Mouse (Mus musculus) intestine, embryonic 14.5 days (tissue): ENCODE measurements around the gene Eln. TPM values are rescaled to one million over a fixed set of nuclear protein-coding genes. Genes with fewer than 3 reads are reported as not detected.
A peak's percentile ranks its signal among the peaks of the same experiment; 100 is the strongest.

ENCODE experiments used
- ATAC-seq: fragments of 200-750 bp; cut with Nextera tagmentation; replicated peaks from 2 replicates; pipeline ENCODE4 v1.8.0; 2017; ENCODE audit warnings: low read depth, moderate number of reproducible peaks, moderate TSS enrichment, moderate library complexity; ENCODE audit not compliant: low FRiP score, low TSS enrichment
- DNase-seq: peaks from one replicate; pipeline ENCODE4 v3.0.0-alpha.2; 2018; ENCODE audit warnings: low spot score
- H3K27ac ChIP-seq: fragments of 300-500 bp; sonication (generic); 2 replicates; pipeline ENCODE4 v1.5.1; 2014; ENCODE audit warnings: low read depth, mild to moderate bottlenecking, control low read depth
- H3K27me3 ChIP-seq: fragments of 300-500 bp; sonication (generic); replicated peaks from 2 replicates; pipeline ENCODE4 v1.6.1; 2014; ENCODE audit warnings: low read length, control low read depth; ENCODE audit not compliant: control insufficient read depth, insufficient read depth
- H3K36me3 ChIP-seq: fragments of 300-500 bp; sonication (generic); 2 replicates; pipeline ENCODE4 v1.6.1; 2014; ENCODE audit warnings: low read length, control low read depth; ENCODE audit not compliant: control insufficient read depth, insufficient read depth
- H3K4me1 ChIP-seq: fragments of 300-500 bp; sonication (generic); replicated peaks from 2 replicates; pipeline ENCODE4 v1.6.1; 2014; ENCODE audit warnings: low read length, control low read depth, mixed read lengths; ENCODE audit not compliant: control insufficient read depth, insufficient read depth
- H3K4me2 ChIP-seq: fragments of 300-500 bp; sonication (generic); 2 replicates; pipeline ENCODE4 v1.6.1; 2014; ENCODE audit warnings: low read length
- H3K4me3 ChIP-seq: fragments of 300-500 bp; sonication (generic); 2 replicates; pipeline ENCODE4 v1.5.1; 2014; ENCODE audit warnings: low read depth, low read length, control low read depth, mixed read lengths
- H3K9ac ChIP-seq: fragments of 300-500 bp; sonication (generic); 2 replicates; pipeline ENCODE4 v1.6.1; 2014; ENCODE audit warnings: mild to moderate bottlenecking, low read length
- H3K9me3 ChIP-seq: fragments of 300-500 bp; sonication (generic); 2 replicates; pipeline ENCODE4 v1.6.1; 2016; ENCODE audit warnings: low read length, control low read depth; ENCODE audit not compliant: control insufficient read depth
- WGBS: fragments of 180-500 bp; shearing (Covaris S2); extraction: QIAGEN DNeasy Blood & Tissue Kit; methylation state at CpG from one replicate; pipeline ENCODE4 v1.1.7; 2014; 5-methylcytosine and 5-hydroxymethylcytosine counted together
- polyA plus RNA-seq: library from polyadenylated mRNA; unstranded; fragments of >200 nt; fragmentation: Nextera tagmentation; extraction: Ambion mirVana; gene quantifications from 2 replicates; pipeline ENCODE4 v1.2.1, GENCODE M21; 2014

The Eln gene
- polyA plus RNA-seq, 1 experiment from 2014 or later, result 31.4 TPM

DNA sequence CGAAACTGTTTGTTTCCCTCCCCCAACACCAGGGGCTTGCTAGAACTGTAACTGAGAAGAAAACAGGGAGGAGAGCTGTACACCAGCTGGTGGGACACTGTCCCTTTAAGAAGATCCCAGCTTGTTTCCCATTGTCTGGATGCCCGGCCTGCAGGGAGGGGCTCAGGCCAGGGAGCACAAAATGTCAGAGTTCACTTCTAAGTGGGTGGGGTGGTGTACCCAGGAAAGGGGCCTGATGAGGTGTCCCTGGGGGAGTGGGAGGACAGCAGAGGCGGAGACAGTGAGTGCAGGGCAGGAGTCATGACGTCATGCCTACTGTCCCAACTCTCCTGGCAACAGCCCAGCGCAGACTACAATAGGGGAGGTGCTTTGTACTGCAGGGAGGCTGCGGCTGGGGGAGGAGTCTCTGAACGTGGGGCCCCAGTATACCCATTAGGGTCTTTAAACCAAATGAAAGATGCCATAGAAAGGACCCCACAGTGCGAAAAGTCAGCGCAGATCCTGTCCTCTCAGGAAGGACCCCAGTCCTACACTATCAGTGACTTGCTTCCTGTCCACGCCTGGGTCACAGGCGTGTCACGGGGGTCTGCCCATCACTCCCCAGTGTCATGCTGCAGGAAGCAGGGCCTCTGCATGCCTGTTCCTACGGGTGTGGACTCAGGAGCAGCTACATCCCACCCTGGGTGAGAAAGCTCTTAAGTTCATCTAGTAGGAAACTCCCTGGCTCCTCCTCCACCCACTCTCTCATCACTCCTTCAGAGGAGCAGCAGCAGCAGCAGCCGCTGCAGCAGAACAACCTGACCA lies 71.0 kb downstream of the Eln start:
- ATAC-seq, result peak; percentile 89
- Histone ChIP-seq H3K27me3 (no peaks in the 10 kb centered on the region), H3K9ac (peak overlapping the region; percentile 41), H3K4me3 (peak overlapping the region; percentile 38), H3K9me3 (no peaks in the 10 kb centered on the region), H3K4me2 (peak overlapping the region; percentile 79), H3K27ac (peak overlapping the region; percentile 88), H3K36me3 (0 out of 2 replicates have a peak, but pooled peaks cover 6% of the 10 kb centered on the region), H3K4me1 (peaks cover 40% of the 10 kb centered on the region)
- WGBS, result 1% methylated on average over 14 of the region's 14 CpGs
- peak; percentile 89 for DNase-seq

DNA sequence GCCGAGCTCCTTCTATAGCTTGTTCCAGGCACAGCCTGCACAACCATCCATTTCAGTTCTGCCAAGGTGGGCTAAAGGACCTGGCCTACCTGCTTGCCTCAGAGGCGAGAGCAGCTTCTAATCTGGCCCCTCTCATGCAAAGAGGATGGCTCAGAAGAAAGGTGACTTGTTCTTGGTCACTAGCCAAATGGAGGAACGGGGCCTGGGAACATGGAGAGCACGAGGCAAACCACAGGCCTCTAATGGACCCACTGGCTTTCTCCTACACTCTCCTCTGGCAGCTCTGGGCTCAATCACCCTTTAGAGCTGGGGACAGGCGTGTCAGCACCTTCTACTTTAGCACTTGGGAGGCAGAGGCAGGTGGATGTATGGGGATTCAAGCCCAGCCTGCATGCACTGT lies 72.1 kb downstream of the Eln start:
- Histone ChIP-seq H3K27ac (no peak overlapping the region), H3K9ac (no peak overlapping the region), H3K27me3 (no peaks in the 10 kb centered on the region), H3K4me3 (no peak overlapping the region), H3K9me3 (no peaks in the 10 kb centered on the region), H3K36me3 (0 out of 2 replicates have a peak, but pooled peaks cover 6% of the 10 kb centered on the region), H3K4me1 (peaks cover 30% of the 10 kb centered on the region), H3K4me2 (no peak overlapping the region)
- DNase-seq (no peak), ATAC-seq (no peak)
- WGBS, result 70% methylated on average over 5 of the region's 5 CpGs

DNA sequence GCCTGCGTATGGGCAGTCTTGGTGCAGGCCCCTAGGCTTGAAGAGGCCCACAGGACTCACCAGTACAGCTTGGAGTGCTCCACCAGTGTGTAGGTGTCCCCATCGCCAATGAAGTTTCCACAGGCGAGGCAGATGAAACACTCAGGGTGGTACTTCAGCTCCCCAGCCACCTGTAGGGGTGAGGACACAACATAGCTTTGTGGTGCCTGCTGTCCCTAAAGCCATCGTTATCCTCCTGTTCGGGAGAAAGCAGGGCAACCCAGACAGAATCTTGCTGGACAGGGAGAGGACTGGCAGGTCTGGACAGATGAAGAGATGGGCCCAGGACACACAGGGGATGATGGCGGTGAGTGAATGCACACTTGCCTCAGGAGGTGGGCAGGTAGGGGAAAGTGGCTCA lies 74.5 kb downstream of the Eln start:
- Histone ChIP-seq H3K27me3 (no peaks in the 10 kb centered on the region), H3K4me3 (no peak overlapping the region), H3K36me3 (peaks cover 17% of the 10 kb centered on the region; the same call in 1 of the 2 replicates), H3K4me1 (peaks cover 23% of the 10 kb centered on the region), H3K4me2 (no peak overlapping the region), H3K27ac (no peak overlapping the region), H3K9me3 (no peaks in the 10 kb centered on the region), H3K9ac (no peak overlapping the region)
- ATAC-seq (no peak), DNase-seq (no peak)
- 93% methylated on average over 6 of the region's 6 CpGs for WGBS

DNA sequence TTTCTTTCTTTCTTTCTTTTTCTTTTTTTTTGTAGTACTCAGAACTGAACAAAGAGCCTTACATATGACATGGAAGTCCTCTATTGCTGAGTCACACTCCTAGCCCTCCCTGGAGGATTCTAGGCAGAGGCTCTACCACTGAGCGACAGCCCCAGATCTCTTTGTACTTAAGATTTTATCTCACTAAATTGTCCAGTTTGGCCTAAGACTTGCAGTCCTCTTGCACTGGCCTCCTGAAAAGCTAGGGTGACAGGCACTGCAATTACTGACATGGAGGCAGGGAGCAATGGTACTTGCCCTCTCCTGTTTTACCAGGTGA lies 75.0 kb downstream of the Eln start:
- no peak overlapping the region for H3K9ac ChIP-seq
- no peaks in the 10 kb centered on the region for H3K27me3 ChIP-seq
- H3K4me2 ChIP-seq, result no peak overlapping the region
- 81% methylated on average over 1 of the region's 1 CpGs for WGBS
- no peak overlapping the region for H3K27ac ChIP-seq
- no peaks in the 10 kb centered on the region for H3K9me3 ChIP-seq
- H3K4me1 ChIP-seq, result peaks cover 19% of the 10 kb centered on the region
- peaks cover 21% of the 10 kb centered on the region; the same call in 1 of the 2 replicates for H3K36me3 ChIP-seq
- no peak for DNase-seq
- no peak overlapping the region for H3K4me3 ChIP-seq
- ATAC-seq, result no peak

DNA sequence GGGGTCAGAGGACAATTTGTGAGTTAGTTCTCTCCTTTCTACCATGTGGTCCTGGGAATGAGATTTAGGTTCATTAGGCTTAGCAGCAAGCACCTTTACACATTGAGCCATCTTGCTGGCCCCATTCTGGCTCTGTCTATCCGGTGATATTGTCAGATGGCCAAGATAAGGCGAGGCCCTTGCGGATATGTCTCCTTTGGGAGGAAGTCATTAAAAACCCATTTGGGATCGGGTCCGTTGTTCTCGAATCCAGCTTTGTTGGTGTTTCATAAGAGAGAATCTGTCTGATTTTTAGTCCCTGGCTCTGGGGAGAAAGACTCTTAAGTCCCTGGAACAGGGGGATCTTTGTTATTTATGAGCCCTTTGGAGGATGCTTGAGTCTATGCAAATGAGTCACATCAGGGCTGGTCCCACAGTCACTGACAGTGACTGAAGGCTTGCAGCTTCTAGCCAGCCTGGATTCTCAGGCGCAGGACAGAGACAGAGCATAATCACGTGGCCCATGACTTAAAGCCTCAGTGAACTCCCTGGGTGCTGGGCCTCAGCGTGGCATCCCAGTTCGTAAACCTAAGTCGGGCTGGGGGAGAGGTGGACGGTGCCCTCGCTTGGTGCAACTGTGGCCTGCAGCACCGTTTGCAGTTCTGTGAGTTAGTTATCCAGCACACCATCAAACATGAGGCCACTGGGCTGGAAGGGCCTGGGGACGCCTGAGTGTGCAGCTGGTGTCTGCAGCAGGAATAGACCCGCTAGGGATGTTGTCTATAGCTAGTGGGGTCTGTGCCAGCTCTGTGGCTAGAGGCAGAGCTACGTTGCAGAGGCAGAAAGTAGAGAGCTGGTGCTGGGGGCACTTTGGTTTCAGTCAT lies 75.6 kb downstream of the Eln start:
- Histone ChIP-seq H3K9ac (no peak overlapping the region), H3K9me3 (no peaks in the 10 kb centered on the region), H3K4me3 (no peak overlapping the region), H3K4me2 (no peak overlapping the region), H3K36me3 (peaks cover 21% of the 10 kb centered on the region; the same call in 1 of the 2 replicates), H3K27ac (no peak overlapping the region), H3K27me3 (no peaks in the 10 kb centered on the region), H3K4me1 (peaks cover 13% of the 10 kb centered on the region)
- ATAC-seq, result no peak
- 73% methylated on average over 17 of the region's 17 CpGs for WGBS
- no peak for DNase-seq

DNA sequence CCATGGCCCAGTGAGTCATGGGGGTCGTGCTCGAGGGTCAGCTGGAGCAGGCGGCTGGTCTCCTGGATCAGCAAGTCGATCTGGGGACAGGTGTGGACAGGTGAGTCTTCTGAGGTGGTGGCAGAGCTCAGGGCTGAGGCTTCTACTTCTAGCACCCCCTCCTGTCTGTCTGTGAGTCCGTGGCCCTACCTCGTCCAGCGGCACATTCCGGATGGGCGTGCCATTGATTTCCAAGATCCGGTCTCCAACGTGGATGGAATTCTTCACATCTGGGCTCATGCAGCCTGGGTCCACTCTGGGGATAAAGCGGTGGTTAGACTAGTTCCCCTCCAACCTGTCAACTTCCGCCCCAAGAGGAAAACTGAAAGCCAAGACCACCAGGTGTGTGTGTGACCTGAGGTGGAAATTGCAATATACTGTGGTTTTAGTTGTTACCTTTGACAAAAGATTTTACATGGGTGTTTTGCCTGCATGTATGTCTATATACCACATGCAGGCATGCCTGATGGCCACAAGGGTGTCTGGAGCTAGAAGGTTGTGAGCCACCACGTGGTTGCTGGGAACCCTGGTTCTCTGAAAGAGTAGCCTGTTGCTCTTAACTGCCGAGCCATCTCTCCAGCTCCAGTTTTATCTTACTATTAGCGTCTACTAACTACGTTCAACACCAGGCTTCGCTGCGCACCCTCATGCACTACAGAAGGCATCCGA lies 78.0 kb downstream of the Eln start:
- Histone ChIP-seq H3K9ac (no peak overlapping the region), H3K4me3 (no peak overlapping the region), H3K4me2 (no peak overlapping the region), H3K36me3 (peaks cover 31% of the 10 kb centered on the region), H3K4me1 (no peaks in the 10 kb centered on the region), H3K9me3 (no peaks in the 10 kb centered on the region), H3K27me3 (no peaks in the 10 kb centered on the region), H3K27ac (no peak overlapping the region)
- no peak for DNase-seq
- ATAC-seq, result no peak
- 80% methylated on average over 20 of the region's 20 CpGs for WGBS

DNA sequence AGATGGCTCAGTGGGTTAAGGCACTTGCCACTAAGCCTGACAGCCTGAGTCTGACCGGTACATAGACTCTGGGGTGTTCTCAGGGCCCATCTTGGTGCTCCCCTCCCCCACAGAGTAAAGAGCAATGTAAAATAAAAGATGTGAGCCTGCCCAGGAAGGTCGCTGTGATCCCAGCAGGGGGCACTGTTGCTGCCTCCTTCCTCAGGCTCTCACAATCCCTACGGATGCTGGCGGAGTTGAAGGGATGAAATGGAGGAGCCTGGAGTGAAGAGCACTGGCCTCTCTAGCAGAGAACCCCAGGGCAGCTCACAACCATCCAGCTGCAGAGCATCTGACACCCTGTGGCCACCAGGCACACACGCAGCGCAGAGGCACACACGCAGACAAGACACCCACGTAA lies 78.6 kb downstream of the Eln start:
- Histone ChIP-seq H3K27me3 (no peaks in the 10 kb centered on the region), H3K36me3 (peaks cover 38% of the 10 kb centered on the region), H3K9ac (no peak overlapping the region), H3K4me2 (no peak overlapping the region), H3K27ac (no peak overlapping the region), H3K4me1 (no peaks in the 10 kb centered on the region), H3K4me3 (no peak overlapping the region), H3K9me3 (no peaks in the 10 kb centered on the region)
- DNase-seq (no peak), ATAC-seq (0 out of 2 replicates have a peak, but pooled peaks have one; percentile 25)
- WGBS, result 40% methylated on average over 8 of the region's 8 CpGs

DNA sequence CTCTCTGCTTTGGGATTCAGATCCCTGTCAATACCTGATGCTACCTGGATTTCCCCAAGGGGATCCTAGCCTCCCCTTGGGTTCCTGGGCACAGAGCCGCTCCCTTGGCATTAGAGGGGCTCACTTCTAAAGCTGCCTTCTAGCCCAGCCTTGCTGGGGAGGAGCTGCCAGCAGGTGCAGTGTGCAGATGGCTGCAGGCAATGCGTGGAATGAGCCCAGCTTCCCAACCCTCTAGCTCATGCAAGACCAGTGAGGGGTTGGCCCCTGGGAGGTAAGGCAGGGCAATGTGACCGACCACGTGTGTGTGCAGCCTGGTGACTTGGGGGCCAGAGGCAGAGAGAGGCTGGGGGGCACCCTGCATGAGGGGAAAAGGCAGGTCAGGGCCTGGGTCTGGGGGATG lies 90.4 kb downstream of the Eln start:
- ATAC-seq (no peak), DNase-seq (no peak)
- H3K4me1 ChIP-seq, result no peaks in the 10 kb centered on the region
- H3K27me3 ChIP-seq, result no peaks in the 10 kb centered on the region
- 82% methylated on average over 4 of the region's 4 CpGs for WGBS
- H3K4me2 ChIP-seq, result no peak overlapping the region
- H3K36me3 ChIP-seq, result peaks cover 19% of the 10 kb centered on the region
- H3K4me3 ChIP-seq, result no peak overlapping the region
- no peak overlapping the region for H3K27ac ChIP-seq
- no peak overlapping the region for H3K9ac ChIP-seq
- H3K9me3 ChIP-seq, result no peaks in the 10 kb centered on the region
